Mouse (Mus musculus) embryonic fibroblast, embryonic 13.5 days (primary cell): ENCODE results near the gene Fras1.

Experiments
- CTCF ChIP-seq: IDR thresholded peaks from 2 replicates; pipeline ENCODE4 v1.5.1; 2011; ENCODE audit warnings: mild to moderate bottlenecking, control low read depth, low read length, moderate library complexity, borderline replicate concordance; ENCODE audit not compliant: insufficient read depth
- POLR2A ChIP-seq: IDR thresholded peaks from 2 replicates; pipeline ENCODE4 v1.6.1; 2011; ENCODE audit warnings: low read depth, mild to moderate bottlenecking, control low read depth, low read length, moderate library complexity

GRCm38 (mm10) chr5:96521541-96521940, 147.8 kb downstream of the Fras1 start:
- no peak for TF ChIP-seq POLR2A
- TF ChIP-seq CTCF: no peak
